Mouse (Mus musculus) kidney, adult 2 months (tissue): ENCODE data around the gene Atl2. TPM values are rescaled to one million over a fixed set of nuclear protein-coding genes. Genes with fewer than 3 reads are reported as not detected.

Experiments used
- DNase-seq: peaks from one replicate; pipeline ENCODE4 v3.0.0; 2021
- H3K27ac ChIP-seq: fragments of 200-500 bp; 2 replicates; pipeline ENCODE4 v1.5.1; 2012; ENCODE audit warnings: low read depth, low read length, control low read depth, inconsistent platforms; ENCODE audit not compliant: insufficient read depth
- H3K27me3 ChIP-seq: fragments of 200-500 bp; replicated peaks from 2 replicates; pipeline ENCODE4 v1.6.1; 2012; ENCODE audit warnings: mild to moderate bottlenecking, moderate library complexity, low read length, inconsistent platforms; ENCODE audit not compliant: control insufficient read depth, insufficient read depth
- H3K36me3 ChIP-seq: fragments of 200-500 bp; 2 replicates; pipeline ENCODE4 v1.6.1; 2012; ENCODE audit warnings: mild to moderate bottlenecking, moderate library complexity, low read length, inconsistent platforms; ENCODE audit not compliant: control insufficient read depth, insufficient read depth
- H3K4me1 ChIP-seq: fragments of 200-500 bp; 2 replicates; pipeline ENCODE4 v1.6.1; 2011; ENCODE audit warnings: low read length; ENCODE audit not compliant: control insufficient read depth, insufficient read depth
- H3K4me3 ChIP-seq: fragments of 200-500 bp; 2 replicates; pipeline ENCODE4 v1.5.1; 2011; ENCODE audit warnings: mild to moderate bottlenecking, low read depth, low read length, control low read depth; ENCODE audit not compliant: insufficient read depth
- CTCF ChIP-seq: fragments of 200-500 bp; conservative IDR thresholded peaks from 2 replicates; pipeline ENCODE4 v1.5.1; 2011; ENCODE audit warnings: low read depth, mild to moderate bottlenecking, control low read depth, low read length, moderate library complexity, mixed read lengths; ENCODE audit not compliant: insufficient read depth, insufficient read length
- POLR2A ChIP-seq: fragments of 200-500 bp; IDR thresholded peaks from one replicate; pipeline ENCODE4 v1.6.1; 2011; ENCODE audit warnings: low read depth, low read length, control low read depth
- WGBS: fragments of 180-500 bp; shearing (Covaris S2); methylation state at CpG from one replicate; pipeline ENCODE4 v1.1.7; 2018; 5-methylcytosine and 5-hydroxymethylcytosine counted together
- polyA plus RNA-seq: library from polyadenylated mRNA; depleted of rRNA; stranded (reverse); fragments of >200 nt; gene quantifications from 2 replicates; pipeline ENCODE4 v1.2.3, GENCODE M21; 2012

The Atl2 gene
- polyA plus RNA-seq, 1 experiment: 18.0 TPM

GRCm38 (mm10) chr17:79864503-79864902 is 31.4 kb downstream of the Atl2 start:
- no peaks in the 10 kb centered on the region for H3K27me3 ChIP-seq
- H3K27ac ChIP-seq: no peak overlapping the region
- H3K4me1 ChIP-seq: no peaks in the 10 kb centered on the region
- TF ChIP-seq CTCF: no peak
- no peak for TF ChIP-seq POLR2A
- peaks cover 4% of the 10 kb centered on the region; the same call in 1 of the 2 replicates for H3K36me3 ChIP-seq
- no peak overlapping the region for H3K4me3 ChIP-seq
- 57% methylated on average over 8 of the region's 8 CpGs for WGBS
- no peak for DNase-seq

GRCm38 (mm10) chr17:79862038-79862437 is 33.9 kb downstream of the Atl2 start:
- WGBS: 43% methylated on average over 1 of the region's 1 CpGs
- TF ChIP-seq CTCF: 0 out of 2 replicates have a peak, but pooled peaks have one; percentile 2
- no peak for TF ChIP-seq POLR2A
- Histone ChIP-seq H3K4me3 (no peak overlapping the region), H3K4me1 (no peaks in the 10 kb centered on the region), H3K27ac (no peak overlapping the region), H3K27me3 (no peaks in the 10 kb centered on the region), H3K36me3 (peaks cover 7% of the 10 kb centered on the region)
- peak; percentile 77 for DNase-seq

- WGBS: 86% methylated on average over 8 of the region's 8 CpGs
- no peak overlapping the region for H3K4me3 ChIP-seq
- H3K36me3 ChIP-seq: peaks cover 22% of the 10 kb centered on the region
These were observed 40.4 kb downstream of the Atl2 start for GRCm38 (mm10) chr17:79855533-79855932.

GRCm38 (mm10) chr17:79848385-79848784 is 47.5 kb downstream of the Atl2 start:
- Histone ChIP-seq H3K27me3 (no peaks in the 10 kb centered on the region), H3K27ac (no peak overlapping the region), H3K4me3 (no peak overlapping the region), H3K4me1 (no peaks in the 10 kb centered on the region), H3K36me3 (peaks cover 11% of the 10 kb centered on the region)
- no peak for TF ChIP-seq POLR2A
- TF ChIP-seq CTCF: no peak
- 83% methylated on average over 5 of the region's 5 CpGs for WGBS
- no peak for DNase-seq

More at GRCm38 (mm10) chr17:79855533-79855932, 40.4 kb downstream of the Atl2 start:
- no peaks in the 10 kb centered on the region for H3K4me1 ChIP-seq
- H3K27me3 ChIP-seq: no peaks in the 10 kb centered on the region
- DNase-seq: no peak
- TF ChIP-seq CTCF: no peak
- TF ChIP-seq POLR2A: no peak
- no peak overlapping the region for H3K27ac ChIP-seq

- peaks cover 3% of the 10 kb centered on the region; the same call in 1 of the 2 replicates for H3K36me3 ChIP-seq
- WGBS: 96% methylated on average over 2 of the region's 2 CpGs
- no peaks in the 10 kb centered on the region for H3K27me3 ChIP-seq
- H3K27ac ChIP-seq: no peak overlapping the region
- no peaks in the 10 kb centered on the region for H3K4me1 ChIP-seq
- H3K4me3 ChIP-seq: no peak overlapping the region
- no peak for DNase-seq
- TF ChIP-seq POLR2A (no peak), CTCF (no peak)
These were observed 49.7 kb downstream of the Atl2 start for GRCm38 (mm10) chr17:79846182-79846581.

- no peak overlapping the region for H3K27ac ChIP-seq
- no peak for TF ChIP-seq POLR2A
- TF ChIP-seq CTCF: no peak
- WGBS: 81% methylated on average over 2 of the region's 2 CpGs
- no peak for DNase-seq
- H3K4me3 ChIP-seq: no peak overlapping the region
- peaks cover 2% of the 10 kb centered on the region; the same call in 1 of the 2 replicates for H3K36me3 ChIP-seq
- H3K4me1 ChIP-seq: no peaks in the 10 kb centered on the region
- H3K27me3 ChIP-seq: no peaks in the 10 kb centered on the region
These were observed 50.2 kb downstream of the Atl2 start for GRCm38 (mm10) chr17:79845695-79846094.

- DNase-seq: peak; percentile 77
- WGBS: 42% methylated on average over 7 of the region's 7 CpGs
- Histone ChIP-seq H3K27me3 (no peaks in the 10 kb centered on the region), H3K4me3 (no peak overlapping the region), H3K27ac (no peak overlapping the region), H3K4me1 (no peaks in the 10 kb centered on the region; the same call in 1 of the 2 replicates), H3K36me3 (no peaks in the 10 kb centered on the region)
- TF ChIP-seq CTCF (peak; percentile 91), POLR2A (no peak)
These were observed 55.4 kb downstream of the Atl2 start for GRCm38 (mm10) chr17:79840254-79841238.

- DNase-seq: peak; percentile 72
- TF ChIP-seq CTCF: no peak
- no peak for TF ChIP-seq POLR2A
- Histone ChIP-seq H3K27me3 (no peaks in the 10 kb centered on the region), H3K4me1 (no peaks in the 10 kb centered on the region; the same call in 1 of the 2 replicates), H3K4me3 (no peak overlapping the region), H3K27ac (peak overlapping the region; percentile 69), H3K36me3 (no peaks in the 10 kb centered on the region)
- WGBS: 61% methylated on average over 7 of the region's 7 CpGs
These were observed 58.9 kb downstream of the Atl2 start for GRCm38 (mm10) chr17:79836978-79837377.
